Mouse (Mus musculus): ENCODE results near the gene Mlx. TPM values are rescaled to one million over a fixed set of nuclear protein-coding genes. Genes with fewer than 3 reads are reported as not detected.

Gene Mlx
- polyA plus RNA-seq, 1 experiment from 2014 or later, result 34.5 TPM

DNA sequence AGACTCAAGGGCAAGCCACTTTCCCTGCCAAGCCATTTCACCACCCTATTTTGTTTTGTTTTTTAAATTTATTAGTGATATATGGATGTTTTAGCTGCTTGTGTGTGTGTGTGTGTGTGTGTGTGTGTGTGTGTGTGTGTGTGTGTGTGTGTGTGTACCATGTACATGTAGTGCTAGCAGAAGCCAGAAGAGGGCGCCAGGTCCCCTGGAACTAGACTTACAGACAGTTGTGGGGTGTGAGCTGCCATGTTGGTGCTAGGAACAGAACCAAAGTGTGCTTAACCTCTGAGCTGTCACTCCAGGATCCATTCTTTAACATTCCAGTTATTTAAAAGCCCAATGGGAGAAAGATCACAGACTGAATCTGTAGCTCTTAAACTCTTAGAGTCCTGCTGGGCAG is 40.0 kb downstream of the Mlx start:
- WGBS, result 77% methylated on average over 1 of the region's 1 CpGs
- no peak for ATAC-seq (replicated peaks; ENCODE audit: insufficient number of reproducible peaks, insufficient read depth, low FRiP score, low read depth)

DNA sequence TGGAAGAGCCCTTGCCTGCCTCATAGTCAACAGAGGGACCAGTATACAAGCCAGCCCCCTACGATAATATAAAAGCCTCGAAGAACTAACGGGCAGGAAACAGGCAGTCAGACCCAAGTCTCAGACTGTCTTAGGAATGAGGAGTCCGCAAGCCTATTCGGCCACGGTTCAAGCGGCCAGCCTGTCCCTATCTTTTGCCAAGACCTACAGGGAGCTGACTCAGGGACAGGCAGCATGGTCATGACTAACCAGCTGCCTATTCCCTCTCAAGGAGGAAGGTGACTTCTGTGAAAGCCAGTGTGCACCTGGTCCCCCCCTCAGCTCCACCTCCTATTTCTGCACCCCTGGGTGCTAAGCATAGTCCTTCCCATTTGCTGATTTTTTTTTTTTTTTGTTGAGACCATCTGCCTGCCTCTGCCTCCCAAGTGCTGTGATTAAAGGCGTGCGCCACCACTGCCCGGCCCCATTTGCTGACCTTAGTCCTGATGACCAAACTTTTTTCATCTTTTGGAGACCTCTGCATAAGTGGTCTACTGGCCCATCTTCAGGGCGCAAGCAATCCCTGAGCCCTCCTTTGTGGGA is 42.0 kb downstream of the Mlx start:
- no peaks in the 10 kb centered on the region for H3K27me3 ChIP-seq
- peak overlapping the region; percentile 28; the same call in 1 of the 2 replicates for H3K27ac ChIP-seq
- no peak overlapping the region for H3K4me2 ChIP-seq
- H3K4me3 ChIP-seq, result no peak overlapping the region
- peaks cover 17% of the 10 kb centered on the region for H3K36me3 ChIP-seq
- peaks cover 16% of the 10 kb centered on the region for H3K4me1 ChIP-seq (replicated peaks)
- WGBS, result 83% methylated on average over 11 of the region's 11 CpGs
- H3K9ac ChIP-seq, result no peak overlapping the region
- no peaks in the 10 kb centered on the region for H3K9me3 ChIP-seq (replicated peaks)
- ATAC-seq (replicated peaks; ENCODE audit: insufficient number of reproducible peaks, insufficient read depth, low FRiP score, low read depth), result no peak

More for the DNA sequence above, 40.0 kb downstream of the Mlx start:
- H3K4me2 ChIP-seq, result no peak overlapping the region
- no peak overlapping the region for H3K4me3 ChIP-seq
- H3K9ac ChIP-seq, result no peak overlapping the region
- H3K9me3 ChIP-seq (replicated peaks), result no peaks in the 10 kb centered on the region
- no peaks in the 10 kb centered on the region for H3K27me3 ChIP-seq
- no peak overlapping the region for H3K27ac ChIP-seq
- H3K4me1 ChIP-seq (replicated peaks), result peaks cover 15% of the 10 kb centered on the region
- peaks cover 35% of the 10 kb centered on the region for H3K36me3 ChIP-seq

DNA sequence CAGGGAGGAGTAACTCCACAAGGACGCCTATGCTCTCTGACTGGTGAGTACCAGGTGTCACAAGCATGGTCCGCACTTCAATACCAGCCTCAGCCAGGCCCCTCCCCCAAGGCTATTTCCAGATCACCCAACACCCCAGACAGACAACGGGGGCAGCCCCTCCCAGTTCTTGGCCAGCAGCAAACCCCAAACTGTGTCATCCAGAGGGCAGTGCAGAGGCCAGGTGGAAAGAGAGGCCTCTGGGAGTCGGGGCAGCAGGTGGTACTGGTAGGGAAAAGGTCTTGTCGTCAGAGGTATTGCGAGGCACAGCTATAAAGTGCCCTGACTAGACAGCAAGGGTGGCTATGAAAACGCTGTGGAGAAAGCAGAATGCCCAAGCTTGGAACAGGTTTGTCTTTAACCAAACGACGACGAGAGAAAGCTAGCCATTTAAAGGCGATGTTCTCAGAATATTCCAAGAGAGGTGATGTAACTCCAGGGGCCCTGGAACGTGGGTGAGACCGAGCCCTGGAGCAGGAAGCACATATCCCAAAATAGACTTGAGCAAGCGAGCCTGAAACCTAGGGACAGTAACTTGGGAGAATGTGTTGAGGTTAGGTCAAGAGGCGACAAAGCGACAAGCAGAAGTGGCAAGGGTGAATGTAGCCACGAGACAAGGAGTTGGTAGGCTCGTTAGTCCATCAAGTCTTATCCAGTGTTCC is 43.1 kb downstream of the Mlx start:
- Histone ChIP-seq H3K27me3 (no peaks in the 10 kb centered on the region), H3K27ac (peak overlapping the region; percentile 93), H3K9me3 (replicated peaks) (no peaks in the 10 kb centered on the region), H3K9ac (peak overlapping the region; percentile 28; the same call in 1 of the 2 replicates), H3K4me3 (no peak overlapping the region), H3K36me3 (peaks cover 16% of the 10 kb centered on the region), H3K4me1 (replicated peaks) (peaks cover 22% of the 10 kb centered on the region), H3K4me2 (peak overlapping the region; percentile 51)
- 20% methylated on average over 18 of the region's 18 CpGs for WGBS
- peak; percentile 76; the same call in 1 of the 2 replicates for ATAC-seq (replicated peaks; ENCODE audit: insufficient number of reproducible peaks, insufficient read depth, low FRiP score, low read depth)

DNA sequence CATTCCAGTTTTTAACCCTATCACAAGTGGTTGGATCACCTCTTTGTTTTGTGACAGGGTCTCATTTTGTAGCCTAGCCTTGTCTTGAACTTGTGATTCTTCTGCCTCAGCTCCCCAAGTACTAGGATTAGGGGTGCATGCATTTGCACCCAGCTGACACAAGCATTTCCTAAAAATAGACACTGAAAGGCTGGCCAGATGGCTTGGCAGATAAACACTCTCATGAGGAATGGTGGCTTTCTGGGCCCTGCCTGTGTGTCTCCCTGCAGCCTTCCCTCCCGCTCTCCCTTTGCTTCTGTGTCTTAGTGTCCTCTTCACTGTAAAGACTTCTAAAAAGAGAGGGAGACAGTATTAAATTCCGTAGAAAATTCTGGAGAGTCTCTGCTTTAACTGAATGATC is 44.1 kb downstream of the Mlx start:
- 83% methylated on average over 2 of the region's 2 CpGs for WGBS
- Histone ChIP-seq H3K27ac (no peak overlapping the region), H3K27me3 (no peaks in the 10 kb centered on the region), H3K9ac (no peak overlapping the region), H3K4me1 (replicated peaks) (peaks cover 22% of the 10 kb centered on the region), H3K4me3 (no peak overlapping the region), H3K9me3 (replicated peaks) (no peaks in the 10 kb centered on the region), H3K4me2 (no peak overlapping the region), H3K36me3 (peaks cover 7% of the 10 kb centered on the region)
- ATAC-seq (replicated peaks; ENCODE audit: insufficient number of reproducible peaks, insufficient read depth, low FRiP score, low read depth), result no peak

DNA sequence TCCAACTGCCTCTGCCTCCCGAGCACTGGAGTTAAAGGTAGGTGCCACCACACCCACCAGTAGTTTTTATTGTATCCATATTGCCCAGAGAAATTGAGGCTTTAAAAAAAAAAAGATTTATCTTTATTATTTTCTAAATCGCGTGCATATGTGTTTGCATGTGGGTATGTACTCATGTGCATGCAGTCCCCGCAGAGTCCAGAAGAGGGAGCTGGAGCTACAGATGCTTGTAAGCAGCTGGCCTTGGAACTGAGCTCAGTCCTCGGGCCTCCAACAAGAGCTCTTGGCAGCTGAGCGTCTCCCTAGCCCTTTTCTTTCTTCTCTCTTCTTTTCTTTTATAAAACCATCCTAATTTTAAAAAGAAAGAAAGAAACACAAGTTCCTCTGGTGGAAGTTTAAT is 44.6 kb downstream of the Mlx start:
- H3K4me2 ChIP-seq, result no peak overlapping the region
- H3K9me3 ChIP-seq (replicated peaks), result no peaks in the 10 kb centered on the region
- peaks cover 2% of the 10 kb centered on the region for H3K36me3 ChIP-seq
- no peak overlapping the region for H3K9ac ChIP-seq
- H3K27ac ChIP-seq, result no peak overlapping the region
- H3K4me3 ChIP-seq, result no peak overlapping the region
- no peak for ATAC-seq (replicated peaks; ENCODE audit: insufficient number of reproducible peaks, insufficient read depth, low FRiP score, low read depth)
- peaks cover 22% of the 10 kb centered on the region for H3K4me1 ChIP-seq (replicated peaks)
- H3K27me3 ChIP-seq, result no peaks in the 10 kb centered on the region
- 87% methylated on average over 6 of the region's 6 CpGs for WGBS

DNA sequence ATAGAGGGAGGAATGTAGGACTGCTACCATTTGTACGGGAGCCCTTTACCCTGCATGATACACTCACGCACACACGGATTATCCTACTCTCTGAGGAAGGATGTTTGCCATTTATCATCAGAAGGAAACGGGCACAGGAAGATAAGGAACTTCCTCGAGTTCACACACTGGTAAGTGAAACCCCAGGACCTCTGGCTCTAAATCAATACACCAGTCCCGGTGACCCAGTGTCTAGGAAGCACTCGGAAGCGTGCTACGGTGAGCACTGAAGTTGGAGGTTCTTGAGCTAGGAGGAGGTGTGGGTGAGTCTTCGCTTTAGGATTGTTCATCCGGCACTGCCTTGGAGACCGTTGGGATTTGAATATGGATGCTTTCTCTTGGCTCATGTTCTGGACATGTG is 46.0 kb downstream of the Mlx start:
- H3K4me1 ChIP-seq (replicated peaks), result peaks cover 22% of the 10 kb centered on the region
- WGBS, result 55% methylated on average over 12 of the region's 12 CpGs
- no peaks in the 10 kb centered on the region for H3K27me3 ChIP-seq
- no peak overlapping the region for H3K4me2 ChIP-seq
- no peak overlapping the region for H3K27ac ChIP-seq
- H3K9ac ChIP-seq, result no peak overlapping the region
- ATAC-seq (replicated peaks; ENCODE audit: insufficient number of reproducible peaks, insufficient read depth, low FRiP score, low read depth), result no peak
- H3K9me3 ChIP-seq (replicated peaks), result no peaks in the 10 kb centered on the region
- no peaks in the 10 kb centered on the region for H3K36me3 ChIP-seq
- no peak overlapping the region for H3K4me3 ChIP-seq

DNA sequence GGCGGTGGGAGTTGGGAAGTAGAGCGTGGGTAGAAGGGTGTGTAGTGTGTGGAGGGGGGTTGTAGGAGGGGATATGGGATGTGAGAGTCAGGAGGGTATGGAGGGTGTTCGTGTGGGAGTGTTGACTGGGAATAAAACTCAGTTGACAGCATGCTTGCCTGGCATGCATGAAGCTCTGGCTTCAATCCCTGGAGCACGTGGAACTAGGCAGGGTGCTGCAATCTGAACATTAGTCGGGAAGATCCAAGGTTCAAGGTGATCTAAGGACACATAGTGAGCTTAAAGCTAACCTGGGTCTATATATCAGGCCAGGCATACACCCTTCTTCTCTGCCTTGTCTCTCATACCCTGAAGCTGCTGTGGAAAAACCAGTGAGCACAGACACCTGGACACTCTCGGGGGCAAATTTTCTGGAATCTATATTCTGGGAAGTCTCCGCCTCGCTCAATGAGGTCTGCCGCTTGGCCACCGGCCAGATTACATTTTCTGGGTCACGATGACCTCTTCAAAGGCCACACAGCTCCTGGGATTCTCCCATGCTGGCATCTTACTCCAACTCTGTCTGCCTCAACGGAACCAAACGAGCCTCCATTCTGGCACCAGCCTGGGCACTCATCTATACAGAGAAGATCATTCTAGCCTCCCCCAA is 47.3 kb downstream of the Mlx start:
- Histone ChIP-seq H3K27me3 (no peaks in the 10 kb centered on the region), H3K36me3 (no peaks in the 10 kb centered on the region), H3K4me2 (no peak overlapping the region), H3K4me1 (replicated peaks) (peaks cover 23% of the 10 kb centered on the region), H3K27ac (no peak overlapping the region), H3K4me3 (no peak overlapping the region), H3K9me3 (replicated peaks) (no peaks in the 10 kb centered on the region), H3K9ac (no peak overlapping the region)
- WGBS, result 58% methylated on average over 13 of the region's 13 CpGs
- no peak for ATAC-seq (replicated peaks; ENCODE audit: insufficient number of reproducible peaks, insufficient read depth, low FRiP score, low read depth)

DNA sequence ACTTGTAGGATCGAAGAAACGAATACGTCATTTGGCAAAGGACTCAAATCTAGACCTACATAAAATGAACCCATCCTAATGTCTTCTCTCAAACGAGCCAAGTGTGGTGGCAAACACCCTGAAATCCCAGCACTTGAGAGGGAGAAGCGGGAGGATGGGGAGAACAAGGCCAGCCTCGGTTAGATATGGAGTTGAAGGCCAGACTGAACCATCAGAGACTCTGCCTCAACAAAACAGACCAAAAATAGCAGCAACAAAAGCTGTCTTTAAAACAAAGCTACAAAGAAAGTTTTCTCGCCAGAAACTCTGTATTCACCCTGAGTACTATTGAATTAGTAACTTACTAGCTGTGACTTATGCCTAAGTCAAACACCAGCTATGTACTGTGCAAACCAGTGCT is 49.9 kb downstream of the Mlx start:
- Histone ChIP-seq H3K9me3 (replicated peaks) (no peaks in the 10 kb centered on the region), H3K4me3 (no peak overlapping the region), H3K4me2 (no peak overlapping the region), H3K27ac (no peak overlapping the region), H3K27me3 (no peaks in the 10 kb centered on the region), H3K9ac (no peak overlapping the region), H3K4me1 (replicated peaks) (peaks cover 33% of the 10 kb centered on the region), H3K36me3 (no peaks in the 10 kb centered on the region)
- no peak for ATAC-seq (replicated peaks; ENCODE audit: insufficient number of reproducible peaks, insufficient read depth, low FRiP score, low read depth)
- WGBS, result 68% methylated on average over 7 of the region's 7 CpGs

DNA sequence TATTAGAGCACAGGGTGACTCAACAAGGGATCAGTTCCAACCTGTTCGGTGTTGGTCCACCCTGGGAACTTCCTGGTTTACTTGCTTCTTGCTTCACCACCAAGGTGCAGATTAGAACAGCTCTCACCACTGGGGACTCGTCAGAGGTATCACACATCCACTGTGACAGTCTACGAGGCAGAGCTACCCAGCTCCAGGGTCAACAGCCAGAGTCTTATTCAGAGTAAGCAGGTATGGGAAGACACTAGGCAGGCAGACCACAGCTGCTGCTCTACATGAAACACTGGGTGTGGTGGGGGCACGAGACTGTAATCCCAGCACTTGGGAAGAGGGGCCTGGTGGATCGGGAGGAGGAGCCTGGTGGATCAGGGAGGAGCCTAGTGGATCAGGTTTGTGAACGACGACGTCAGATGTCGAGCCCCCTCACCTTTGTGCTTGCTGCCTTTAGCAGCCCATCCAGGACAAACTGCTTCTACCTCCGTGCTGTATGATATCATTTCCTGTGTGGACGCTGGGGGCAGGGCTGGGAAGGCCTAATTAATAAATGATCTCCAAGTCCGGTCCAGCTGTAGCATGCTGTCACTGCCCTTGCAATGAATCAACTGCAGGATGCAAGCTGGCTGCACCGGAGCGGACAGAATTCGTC is 51.6 kb downstream of the Mlx start:
- H3K4me3 ChIP-seq, result peak overlapping the region; percentile 12; the same call in 1 of the 2 replicates
- H3K27ac ChIP-seq, result no peak overlapping the region
- H3K9ac ChIP-seq, result 0 out of 2 replicates have a peak overlapping the region, but pooled peaks have one; percentile 27
- H3K36me3 ChIP-seq, result no peaks in the 10 kb centered on the region
- H3K27me3 ChIP-seq, result no peaks in the 10 kb centered on the region
- peak overlapping the region; percentile 40 for H3K4me2 ChIP-seq
- WGBS, result 28% methylated on average over 15 of the region's 15 CpGs
- no peak for ATAC-seq (replicated peaks; ENCODE audit: insufficient number of reproducible peaks, insufficient read depth, low FRiP score, low read depth)
- peaks cover 37% of the 10 kb centered on the region for H3K4me1 ChIP-seq (replicated peaks)
- H3K9me3 ChIP-seq (replicated peaks), result no peaks in the 10 kb centered on the region

DNA sequence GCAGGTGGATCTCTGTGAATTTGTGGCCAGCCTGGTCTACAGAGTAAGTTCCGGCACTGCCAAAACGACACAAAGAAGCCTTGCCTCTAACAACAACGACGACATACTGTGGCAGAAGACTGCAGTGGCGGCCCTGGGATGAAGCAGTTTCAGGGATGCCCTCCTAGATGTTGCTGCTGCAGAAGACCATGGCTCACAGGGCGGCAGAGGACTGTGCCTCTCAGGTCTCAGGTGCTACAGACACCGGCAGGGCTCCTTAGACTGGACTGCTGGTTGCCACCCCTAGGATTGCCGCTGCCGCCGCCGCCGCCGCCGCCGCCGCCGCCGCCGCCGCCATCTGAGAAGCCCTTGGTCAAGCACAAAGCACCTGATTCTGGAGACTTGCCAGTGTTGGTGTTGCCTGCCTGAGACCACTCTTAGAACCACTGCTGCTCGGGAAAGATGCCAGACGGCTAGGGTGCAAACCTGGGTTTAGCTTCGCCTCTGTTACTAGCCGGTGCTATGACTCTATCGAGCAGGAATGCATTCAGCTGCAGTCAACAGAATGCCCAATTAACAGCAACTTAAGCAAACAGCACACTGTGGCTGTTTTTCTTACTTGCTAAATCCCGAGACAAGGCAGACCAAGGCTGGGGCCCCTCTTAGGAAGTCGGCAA is 53.2 kb downstream of the Mlx start:
- H3K4me3 ChIP-seq, result peak overlapping the region; percentile 44
- no peaks in the 10 kb centered on the region for H3K36me3 ChIP-seq
- ATAC-seq (replicated peaks; ENCODE audit: insufficient number of reproducible peaks, insufficient read depth, low FRiP score, low read depth), result peak; percentile 53
- H3K9me3 ChIP-seq (replicated peaks), result no peaks in the 10 kb centered on the region
- peaks cover 33% of the 10 kb centered on the region for H3K4me1 ChIP-seq (replicated peaks)
- H3K27ac ChIP-seq, result peak overlapping the region; percentile 70
- H3K27me3 ChIP-seq, result no peaks in the 10 kb centered on the region
- H3K4me2 ChIP-seq, result peak overlapping the region; percentile 67
- H3K9ac ChIP-seq, result peak overlapping the region; percentile 43
- WGBS, result 33% methylated on average over 27 of the region's 27 CpGs

DNA sequence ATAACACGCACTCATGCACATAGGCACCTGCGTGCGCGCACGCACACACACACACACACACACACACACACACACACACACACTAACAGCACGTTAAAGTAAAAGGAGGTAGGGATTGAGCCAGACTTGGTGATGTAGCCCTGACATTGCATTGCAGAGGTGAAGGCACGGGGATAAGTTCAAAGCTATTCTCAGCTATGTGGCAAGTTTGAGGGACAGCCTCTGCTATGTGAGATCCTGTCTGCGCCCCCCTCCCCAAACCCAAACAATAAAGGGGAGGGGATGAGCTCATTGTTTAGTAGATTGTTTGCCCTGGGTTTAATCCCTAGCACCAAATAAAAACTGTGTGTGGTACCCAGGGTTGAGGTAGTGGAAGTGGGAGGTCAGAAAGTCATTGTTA is 54.0 kb downstream of the Mlx start:
- no peak overlapping the region for H3K4me3 ChIP-seq
- WGBS, result 75% methylated on average over 8 of the region's 8 CpGs
- H3K4me1 ChIP-seq (replicated peaks), result peaks cover 33% of the 10 kb centered on the region
- H3K4me2 ChIP-seq, result no peak overlapping the region
- H3K9me3 ChIP-seq (replicated peaks), result no peaks in the 10 kb centered on the region
- H3K36me3 ChIP-seq, result no peaks in the 10 kb centered on the region
- H3K27me3 ChIP-seq, result no peaks in the 10 kb centered on the region
- H3K27ac ChIP-seq, result peak overlapping the region; percentile 70
- no peak for ATAC-seq (replicated peaks; ENCODE audit: insufficient number of reproducible peaks, insufficient read depth, low FRiP score, low read depth)
- H3K9ac ChIP-seq, result no peak overlapping the region

Measured in heart, embryonic 15.5 days (tissue).